Mouse (Mus musculus): ENCODE results near the gene Prm3. TPM values are rescaled to one million over a fixed set of nuclear protein-coding genes. Genes with fewer than 3 reads are reported as not detected.

Prm3 gene
- polyA plus RNA-seq, 1 experiment, result not detected

- H3K27me3 ChIP-seq (replicated peaks; ENCODE audit: control insufficient read depth, insufficient read depth, low read length), result no peaks in the 10 kb centered on the region
- no peaks in the 10 kb centered on the region for H3K36me3 ChIP-seq (ENCODE audit: control insufficient read depth, insufficient read depth, low read length)
- no peak within 1 kb of the TSS for H3K27ac ChIP-seq (ENCODE audit: insufficient read depth, low read depth, low read length)
- TF ChIP-seq CTCF (conservative IDR thresholded peaks at IDR 0.05; ENCODE audit: insufficient read depth, insufficient read length, low read depth, low read length), result no peak
- TF ChIP-seq POLR2A (IDR thresholded peaks at IDR 0.05; ENCODE audit: low read depth, low read length), result no peak
- DNase-seq, result no peak
- no peak within 1 kb of the TSS for H3K4me3 ChIP-seq (ENCODE audit: insufficient read depth, low read depth, low read length)
- 87% methylated on average over 6 of the region's 6 CpGs for WGBS
- H3K4me1 ChIP-seq (ENCODE audit: control insufficient read depth, insufficient read depth, low read length), result no peaks in the 10 kb centered on the region
Measured at GRCm38 (mm10) chr16:10796034-10796433, 5.3 kb upstream of the Prm3 start, which contains the start of gene Prm2. TSS of gene Prm2 (minus strand) at chr16:10796134.

- no peak for DNase-seq
- no peaks in the 10 kb centered on the region for H3K4me1 ChIP-seq (ENCODE audit: control insufficient read depth, insufficient read depth, low read length)
- H3K36me3 ChIP-seq (ENCODE audit: control insufficient read depth, insufficient read depth, low read length), result no peaks in the 10 kb centered on the region
- H3K4me3 ChIP-seq (ENCODE audit: insufficient read depth, low read depth, low read length), result no peak overlapping the region
- H3K27me3 ChIP-seq (replicated peaks; ENCODE audit: control insufficient read depth, insufficient read depth, low read length), result no peaks in the 10 kb centered on the region
- 89% methylated on average over 4 of the region's 4 CpGs for WGBS
- no peak overlapping the region for H3K27ac ChIP-seq (ENCODE audit: insufficient read depth, low read depth, low read length)
- TF ChIP-seq CTCF (conservative IDR thresholded peaks at IDR 0.05; ENCODE audit: insufficient read depth, insufficient read length, low read depth, low read length), result no peak
- TF ChIP-seq POLR2A (IDR thresholded peaks at IDR 0.05; ENCODE audit: low read depth, low read length), result no peak
Measured at GRCm38 (mm10) chr16:10788866-10789265, 1.8 kb downstream of the Prm3 start.

- DNase-seq, result no peak
- H3K27me3 ChIP-seq (replicated peaks; ENCODE audit: control insufficient read depth, insufficient read depth, low read length), result no peaks in the 10 kb centered on the region
- no peaks in the 10 kb centered on the region for H3K4me1 ChIP-seq (ENCODE audit: control insufficient read depth, insufficient read depth, low read length)
- H3K36me3 ChIP-seq (ENCODE audit: control insufficient read depth, insufficient read depth, low read length), result no peaks in the 10 kb centered on the region
- TF ChIP-seq CTCF (conservative IDR thresholded peaks at IDR 0.05; ENCODE audit: insufficient read depth, insufficient read length, low read depth, low read length) (no peak), POLR2A (IDR thresholded peaks at IDR 0.05; ENCODE audit: low read depth, low read length) (no peak)
- whole genome bisulfite sequencing, result 64% methylated on average over 16 of the region's 16 CpGs
- no peak within 1 kb of the TSS for H3K27ac ChIP-seq (ENCODE audit: insufficient read depth, low read depth, low read length)
- H3K4me3 ChIP-seq (ENCODE audit: insufficient read depth, low read depth, low read length), result no peak within 1 kb of the TSS
Measured at GRCm38 (mm10) chr16:10788271-10788670, 2.4 kb downstream of the Prm3 start, which contains the start of gene Tnp2. TSS of gene Tnp2 (minus strand) at chr16:10788660.

- 68% methylated on average over 7 of the region's 7 CpGs for WGBS
- no peak for DNase-seq
- no peaks in the 10 kb centered on the region for H3K36me3 ChIP-seq (ENCODE audit: control insufficient read depth, insufficient read depth, low read length)
- no peak overlapping the region for H3K4me3 ChIP-seq (ENCODE audit: insufficient read depth, low read depth, low read length)
- TF ChIP-seq CTCF (conservative IDR thresholded peaks at IDR 0.05; ENCODE audit: insufficient read depth, insufficient read length, low read depth, low read length) (no peak), POLR2A (IDR thresholded peaks at IDR 0.05; ENCODE audit: low read depth, low read length) (no peak)
- no peaks in the 10 kb centered on the region for H3K27me3 ChIP-seq (replicated peaks; ENCODE audit: control insufficient read depth, insufficient read depth, low read length)
- H3K27ac ChIP-seq (ENCODE audit: insufficient read depth, low read depth, low read length), result no peak overlapping the region
- no peaks in the 10 kb centered on the region for H3K4me1 ChIP-seq (ENCODE audit: control insufficient read depth, insufficient read depth, low read length)
Measured at GRCm38 (mm10) chr16:10787548-10788058, 3.1 kb downstream of the Prm3 start.

GRCm38 (mm10) chr16:10786782-10787547, 3.7 kb downstream of the Prm3 start:
- no peaks in the 10 kb centered on the region for H3K27me3 ChIP-seq (replicated peaks; ENCODE audit: control insufficient read depth, insufficient read depth, low read length)
- WGBS, result 72% methylated on average over 4 of the region's 4 CpGs
- DNase-seq, result peak; percentile 22

GRCm38 (mm10) chr16:10786288-10786687, 4.4 kb downstream of the Prm3 start:
- WGBS, result 1% methylated on average over 9 of the region's 9 CpGs
- peak; percentile 90 for DNase-seq
- Histone ChIP-seq H3K36me3 (ENCODE audit: control insufficient read depth, insufficient read depth, low read length) (no peaks in the 10 kb centered on the region), H3K27me3 (replicated peaks; ENCODE audit: control insufficient read depth, insufficient read depth, low read length) (no peaks in the 10 kb centered on the region), H3K27ac (ENCODE audit: insufficient read depth, low read depth, low read length) (peak overlapping the region; percentile 73), H3K4me1 (ENCODE audit: control insufficient read depth, insufficient read depth, low read length) (no peaks in the 10 kb centered on the region), H3K4me3 (ENCODE audit: insufficient read depth, low read depth, low read length) (peak overlapping the region; percentile 60)
- TF ChIP-seq POLR2A (IDR thresholded peaks at IDR 0.05; ENCODE audit: low read depth, low read length), result no peak
- TF ChIP-seq CTCF (conservative IDR thresholded peaks at IDR 0.05; ENCODE audit: insufficient read depth, insufficient read length, low read depth, low read length), result peak; percentile 94

More at GRCm38 (mm10) chr16:10786782-10787547, 3.7 kb downstream of the Prm3 start:
- TF ChIP-seq POLR2A (IDR thresholded peaks at IDR 0.05; ENCODE audit: low read depth, low read length), result no peak
- no peak for TF ChIP-seq CTCF (conservative IDR thresholded peaks at IDR 0.05; ENCODE audit: insufficient read depth, insufficient read length, low read depth, low read length)
- H3K36me3 ChIP-seq (ENCODE audit: control insufficient read depth, insufficient read depth, low read length), result no peaks in the 10 kb centered on the region
- no peak overlapping the region for H3K4me3 ChIP-seq (ENCODE audit: insufficient read depth, low read depth, low read length)
- H3K27ac ChIP-seq (ENCODE audit: insufficient read depth, low read depth, low read length), result 0 out of 2 replicates have a peak overlapping the region, but pooled peaks have one; percentile 2
- H3K4me1 ChIP-seq (ENCODE audit: control insufficient read depth, insufficient read depth, low read length), result no peaks in the 10 kb centered on the region

All from kidney, adult 2 months (tissue).